Mouse (Mus musculus) stomach, postnatal 0 days (tissue): ENCODE data around the gene Elp1.

Experiments used
- CTCF ChIP-seq: IDR thresholded peaks from 2 replicates; pipeline ENCODE4 v1.5.1; 2016; ENCODE audit warnings: antibody characterized with exemption, low read depth, mild to moderate bottlenecking, moderate library complexity
- EP300 ChIP-seq: optimal IDR thresholded peaks from 2 replicates; pipeline ENCODE3; 2016; ENCODE audit warnings: antibody characterized with exemption

- TF ChIP-seq CTCF, result no peak
- no peak for TF ChIP-seq EP300
Measured at GRCm38 (mm10) chr4:56717932-56718331, 84.2 kb downstream of the Elp1 start.
